Mouse (Mus musculus): ENCODE data around the gene Cyp2g1. TPM values are rescaled to one million over a fixed set of nuclear protein-coding genes. Genes with fewer than 3 reads are reported as not detected.
"Not testable (repeated sequence)": the region's sequence is repeated elsewhere in the genome, so short reads cannot be mapped to it uniquely, and the experiment has no call there.

The Cyp2g1 gene
- polyA plus RNA-seq, 1 experiment from 2014 or later, result not detected

DNA sequence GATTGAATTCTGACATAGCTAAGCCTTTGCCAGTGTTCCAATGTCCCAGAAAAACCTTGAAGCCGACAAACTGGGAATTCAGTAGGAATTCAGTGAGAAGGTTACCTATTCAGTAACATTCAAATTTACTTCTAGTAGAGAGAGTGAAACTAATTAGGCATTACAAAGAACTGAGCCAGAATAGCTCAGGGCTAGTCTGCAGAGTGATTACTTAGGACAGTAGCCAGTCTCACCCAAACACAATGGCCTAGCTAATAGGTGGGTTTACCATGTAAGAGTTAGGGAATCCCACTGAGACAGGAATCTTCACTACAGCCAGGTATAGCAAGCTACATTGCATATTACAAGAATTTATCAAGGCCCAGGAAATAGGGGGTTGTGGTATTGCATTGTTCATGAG lies 22.7 kb upstream of the Cyp2g1 start:
- H3K4me3 ChIP-seq; H3K9me3 ChIP-seq; DNase-seq (ENCODE audit: low spot score); H3K4me1 ChIP-seq; H3K27ac ChIP-seq (replicated peaks); H3K27me3 ChIP-seq (replicated peaks; ENCODE audit: low read depth, poor library complexity, severe bottlenecking); H3K36me3 ChIP-seq (replicated peaks): not testable (repeated sequence)
- 46% methylated on average over 1 of the region's 1 CpGs for WGBS

GRCm38 (mm10) chr7:26789984-26790383 lies 18.7 kb upstream of the Cyp2g1 start:
- H3K27me3 ChIP-seq (replicated peaks; ENCODE audit: low read depth, poor library complexity, severe bottlenecking), result no peaks in the 10 kb centered on the region
- H3K4me3 ChIP-seq, result no peak overlapping the region
- H3K9me3 ChIP-seq, result no peaks in the 10 kb centered on the region
- H3K4me1 ChIP-seq, result no peaks in the 10 kb centered on the region
- WGBS, result 77% methylated on average over 6 of the region's 6 CpGs
- no peak for DNase-seq (ENCODE audit: low spot score)
- H3K36me3 ChIP-seq (replicated peaks), result no peaks in the 10 kb centered on the region
- H3K27ac ChIP-seq (replicated peaks), result no peak overlapping the region

DNA sequence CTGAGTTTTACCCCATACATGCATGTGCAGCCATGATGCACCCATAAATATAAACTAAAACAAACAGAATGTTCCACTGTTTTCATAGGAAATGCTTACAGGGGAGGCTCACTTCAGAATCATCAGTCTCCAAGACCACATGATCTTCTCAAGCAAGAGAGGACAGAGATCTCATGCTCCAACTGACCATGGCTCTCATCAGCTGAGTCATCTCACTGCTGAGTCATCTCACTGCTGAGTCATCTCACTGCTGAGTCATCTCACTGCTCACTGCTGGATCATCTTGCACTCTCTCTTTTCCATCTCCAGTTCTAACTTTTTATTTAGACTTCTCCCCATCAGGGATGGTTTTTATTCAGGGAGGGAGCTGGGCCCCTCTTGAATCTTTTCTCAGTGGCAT lies 8.6 kb upstream of the Cyp2g1 start:
- Histone ChIP-seq H3K4me1 (no peaks in the 10 kb centered on the region), H3K27me3 (replicated peaks; ENCODE audit: low read depth, poor library complexity, severe bottlenecking) (no peaks in the 10 kb centered on the region), H3K36me3 (replicated peaks) (no peaks in the 10 kb centered on the region), H3K4me3 (no peak overlapping the region), H3K27ac (replicated peaks) (no peak overlapping the region), H3K9me3 (peaks cover 3% of the 10 kb centered on the region; the same call in 1 of the 2 replicates)
- DNase-seq (ENCODE audit: low spot score), result no peak

GRCm38 (mm10) chr7:26800996-26801395 lies 7.7 kb upstream of the Cyp2g1 start:
- no peaks in the 10 kb centered on the region for H3K27me3 ChIP-seq (replicated peaks; ENCODE audit: low read depth, poor library complexity, severe bottlenecking)
- 88% methylated on average over 1 of the region's 1 CpGs for WGBS
- H3K36me3 ChIP-seq (replicated peaks), result no peaks in the 10 kb centered on the region
- H3K27ac ChIP-seq (replicated peaks), result no peak overlapping the region
- no peak for DNase-seq (ENCODE audit: low spot score)
- H3K9me3 ChIP-seq, result 0 out of 2 replicates have a peak, but pooled peaks cover 3% of the 10 kb centered on the region
- H3K4me3 ChIP-seq, result no peak overlapping the region
- no peaks in the 10 kb centered on the region for H3K4me1 ChIP-seq

- not testable (repeated sequence) for H3K9me3 ChIP-seq; H3K27me3 ChIP-seq (replicated peaks; ENCODE audit: low read depth, poor library complexity, severe bottlenecking); DNase-seq (ENCODE audit: low spot score); H3K36me3 ChIP-seq (replicated peaks); H3K27ac ChIP-seq (replicated peaks); H3K4me1 ChIP-seq; H3K4me3 ChIP-seq
- WGBS, result 81% methylated on average over 9 of the region's 9 CpGs
Measured at GRCm38 (mm10) chr7:26831556-26832292, 23.0 kb downstream of the Cyp2g1 start.

GRCm38 (mm10) chr7:26832668-26833067 lies 24.0 kb downstream of the Cyp2g1 start:
- H3K9me3 ChIP-seq; H3K27me3 ChIP-seq (replicated peaks; ENCODE audit: low read depth, poor library complexity, severe bottlenecking); H3K36me3 ChIP-seq (replicated peaks); DNase-seq (ENCODE audit: low spot score); H3K4me3 ChIP-seq; H3K4me1 ChIP-seq; H3K27ac ChIP-seq (replicated peaks): not testable (repeated sequence)
- 71% methylated on average over 7 of the region's 7 CpGs for WGBS

DNA sequence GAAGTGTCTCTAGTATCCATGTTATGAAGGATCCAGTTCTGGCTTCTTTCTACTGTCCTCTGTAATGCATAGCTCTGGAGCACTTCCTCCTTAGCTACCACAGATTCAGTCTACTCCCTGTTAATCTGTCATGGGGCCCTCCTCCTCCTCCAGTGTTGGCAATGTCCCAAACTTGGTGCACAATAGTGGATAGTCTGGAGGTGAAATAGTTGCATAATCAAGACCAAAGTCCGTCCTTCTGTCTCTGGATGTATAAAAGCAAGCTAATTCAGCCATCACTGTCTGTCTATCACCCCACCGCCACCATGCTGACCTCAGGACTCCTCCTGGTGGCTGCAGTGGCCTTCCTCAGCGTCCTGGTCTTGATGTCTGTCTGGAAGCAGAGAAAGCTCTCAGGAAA lies 26.4 kb downstream of the Cyp2g1 start, which contains the start of gene Cyp2a5:
TSS of gene Cyp2a5 (plus strand) at position 247 of the 400 bp plus-strand sequence.
- H3K9me3 ChIP-seq; H3K27ac ChIP-seq (replicated peaks); DNase-seq (ENCODE audit: low spot score); H3K4me1 ChIP-seq; H3K4me3 ChIP-seq; H3K27me3 ChIP-seq (replicated peaks; ENCODE audit: low read depth, poor library complexity, severe bottlenecking); H3K36me3 ChIP-seq (replicated peaks): not testable (repeated sequence)
- WGBS, result 83% methylated on average over 3 of the region's 3 CpGs

GRCm38 (mm10) chr7:26843400-26843799 lies 34.7 kb downstream of the Cyp2g1 start:
- H3K4me1 ChIP-seq; H3K36me3 ChIP-seq (replicated peaks); DNase-seq (ENCODE audit: low spot score); H3K27me3 ChIP-seq (replicated peaks; ENCODE audit: low read depth, poor library complexity, severe bottlenecking); H3K27ac ChIP-seq (replicated peaks); H3K9me3 ChIP-seq; H3K4me3 ChIP-seq: not testable (repeated sequence)
- 92% methylated on average over 2 of the region's 2 CpGs for WGBS

DNA sequence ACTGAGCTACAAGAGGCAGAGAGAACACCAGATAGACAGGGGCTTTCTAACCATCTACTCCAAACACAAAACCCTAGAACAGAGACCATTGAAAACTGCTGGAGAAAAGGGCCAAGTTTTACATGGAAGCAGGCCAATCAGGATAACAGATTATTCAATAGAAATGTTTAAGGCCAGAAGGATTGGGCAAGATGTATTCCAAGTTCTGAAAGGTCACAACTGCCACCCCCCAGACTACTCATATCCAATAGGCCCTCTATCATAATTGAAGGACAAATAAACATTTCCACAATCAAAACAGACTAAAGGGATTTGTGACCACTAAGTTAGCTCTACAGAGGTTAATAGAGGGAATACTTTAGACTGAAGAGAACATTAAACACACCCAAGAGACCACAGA lies 41.4 kb downstream of the Cyp2g1 start:
- not testable (repeated sequence) for H3K27me3 ChIP-seq (replicated peaks; ENCODE audit: low read depth, poor library complexity, severe bottlenecking); H3K36me3 ChIP-seq (replicated peaks); H3K27ac ChIP-seq (replicated peaks); DNase-seq (ENCODE audit: low spot score); H3K4me3 ChIP-seq; H3K4me1 ChIP-seq; H3K9me3 ChIP-seq

Other genes with a start within 250 kb of the Cyp2g1 start
- not detected in 2 replicates for gene Vmn1r185, start 190.4 kb upstream of the Cyp2g1 start, polyA plus RNA-seq (2016; fragmentation: Nextera tagmentation; extraction: Ambion mirVana)
- gene Cyp2b23, start 122.5 kb upstream of the Cyp2g1 start, polyA plus RNA-seq (2016; fragmentation: Nextera tagmentation; extraction: Ambion mirVana), result not detected in 2 replicates
- 0.05 TPM in 1 of 2 replicates, not detected in the other for gene Cyp2b19, start 51.8 kb upstream of the Cyp2g1 start, polyA plus RNA-seq (2016; fragmentation: Nextera tagmentation; extraction: Ambion mirVana)
- gene Cyp2a5, start 26.4 kb downstream of the Cyp2g1 start, polyA plus RNA-seq (2016; fragmentation: Nextera tagmentation; extraction: Ambion mirVana), result not detected in 2 replicates
- not detected in 2 replicates for gene Cyp2a22, start 130.5 kb downstream of the Cyp2g1 start, polyA plus RNA-seq (2016; fragmentation: Nextera tagmentation; extraction: Ambion mirVana)
- gene Cyp2a12, start 220.2 kb downstream of the Cyp2g1 start, polyA plus RNA-seq (2016; fragmentation: Nextera tagmentation; extraction: Ambion mirVana), result not detected in 2 replicates

All from embryonic facial prominence, embryonic 10.5 days (tissue).